Mouse (Mus musculus) adrenal gland, adult 8-10 months (tissue): ENCODE results near the gene Ms4a7. TPM values are rescaled to one million over a fixed set of nuclear protein-coding genes. Genes with fewer than 3 reads are reported as not detected.
"Not testable (repeated sequence)": the region's sequence is repeated elsewhere in the genome, so short reads cannot be mapped to it uniquely, and the experiment has no call there.

Experiments used
- DNase-seq: peaks from one replicate; pipeline ENCODE4 v3.0.0; 2022
- total RNA-seq, 4 experiments: library from RNA; stranded (reverse); gene quantifications; 2 replicates each; pipeline ENCODE4 v1.2.4; 2022

Ms4a7 gene
- total RNA-seq: 10 to 100 TPM in 2 of 4 experiments, 1 to 10 TPM in 2; 1.6 to 14.0 (median 7.6) TPM

- no peak for DNase-seq
Measured at GRCm38 (mm10) chr19:11335932-11336331, at the start of gene Ms4a7. Gene Ms4a7 (minus strand): TSS chr19:11336146.

GRCm38 (mm10) chr19:11376399-11376798 lies 40.5 kb upstream of the Ms4a7 start:
- DNase-seq: no peak

GRCm38 (mm10) chr19:11375273-11375672 lies 39.3 kb upstream of the Ms4a7 start, which contains the start of gene Ms4a4a:
Gene Ms4a4a (plus strand): TSS chr19:11375523.
- no peak for DNase-seq

GRCm38 (mm10) chr19:11371181-11371580 lies 35.2 kb upstream of the Ms4a7 start:
- no peak for DNase-seq

GRCm38 (mm10) chr19:11368310-11368709 lies 32.4 kb upstream of the Ms4a7 start:
- DNase-seq: no peak

GRCm38 (mm10) chr19:11362002-11362401 lies 26.1 kb upstream of the Ms4a7 start:
- no peak for DNase-seq

- DNase-seq: no peak
Measured at GRCm38 (mm10) chr19:11360106-11360505, 24.2 kb upstream of the Ms4a7 start.

- DNase-seq: no peak
Measured at GRCm38 (mm10) chr19:11355730-11356129, 19.8 kb upstream of the Ms4a7 start.

- no peak for DNase-seq
Measured at GRCm38 (mm10) chr19:11351878-11352277, 15.9 kb upstream of the Ms4a7 start.

- no peak for DNase-seq
Measured at GRCm38 (mm10) chr19:11349698-11350481, 13.9 kb upstream of the Ms4a7 start.

- DNase-seq: no peak
Measured at GRCm38 (mm10) chr19:11343992-11344391, 8.0 kb upstream of the Ms4a7 start.

GRCm38 (mm10) chr19:11343147-11343546 lies 7.2 kb upstream of the Ms4a7 start:
- no peak for DNase-seq

GRCm38 (mm10) chr19:11321123-11321522 lies 14.8 kb downstream of the Ms4a7 start:
- DNase-seq: no peak

- DNase-seq: no peak
Measured at GRCm38 (mm10) chr19:11316786-11317185, 19.2 kb downstream of the Ms4a7 start.

GRCm38 (mm10) chr19:11314354-11314753 lies 21.6 kb downstream of the Ms4a7 start, which contains the start of gene Ms4a14:
Gene Ms4a14 (minus strand): TSS chr19:11314454.
- no peak for DNase-seq

- DNase-seq: no peak
Measured at GRCm38 (mm10) chr19:11308888-11309287, 27.1 kb downstream of the Ms4a7 start.

- DNase-seq: not testable (repeated sequence)
Measured at GRCm38 (mm10) chr19:11299529-11299928, 36.4 kb downstream of the Ms4a7 start.

GRCm38 (mm10) chr19:11298939-11299338 lies 37.0 kb downstream of the Ms4a7 start:
- DNase-seq: no peak

- not testable (repeated sequence) for DNase-seq
Measured at GRCm38 (mm10) chr19:11293616-11294015, 42.3 kb downstream of the Ms4a7 start.

GRCm38 (mm10) chr19:11292990-11293389 lies 43.0 kb downstream of the Ms4a7 start:
- DNase-seq: no peak

GRCm38 (mm10) chr19:11283773-11284172 lies 52.2 kb downstream of the Ms4a7 start, which contains the start of gene Ms4a5:
Gene Ms4a5 (minus strand): TSS chr19:11283873.
- DNase-seq: no peak

GRCm38 (mm10) chr19:11280223-11280622 lies 55.7 kb downstream of the Ms4a7 start:
- DNase-seq: no peak

GRCm38 (mm10) chr19:11276431-11276830 lies 59.5 kb downstream of the Ms4a7 start:
- DNase-seq: no peak
